Mouse (Mus musculus) CH12.LX (cell line): ENCODE data around the gene Plcb3.

Source experiments
- CHD1 ChIP-seq: IDR thresholded peaks from 2 replicates; pipeline ENCODE4 v1.6.1; 2012; ENCODE audit warnings: low read depth, low read length, improper control_type of control experiment, inconsistent platforms
- CTCF ChIP-seq, 2 experiments: IDR thresholded peaks in 1 of 2; conservative IDR thresholded peaks in 1 of 2; 2 replicates each; pipeline ENCODE4 v1.5.1; 2011 to 2012; ENCODE audit warnings: low read depth in 2 of 2, low read length in 2 of 2, improper control_type of control experiment in 1 of 2, inconsistent platforms in 1 of 2, mild to moderate bottlenecking in 1 of 2, moderate library complexity in 1 of 2
- ELF1 ChIP-seq: IDR thresholded peaks from 2 replicates; pipeline ENCODE4 v1.6.1; 2014; ENCODE audit warnings: low read depth, mild to moderate bottlenecking, inconsistent platforms, low read length, improper control_type of control experiment
- EP300 ChIP-seq: IDR thresholded peaks from 2 replicates; pipeline ENCODE4 v1.6.1; 2011; ENCODE audit warnings: low read length, improper control_type of control experiment
- HCFC1 ChIP-seq: IDR thresholded peaks from 2 replicates; pipeline ENCODE4 v1.6.1; 2012; ENCODE audit warnings: low read depth, mild to moderate bottlenecking, inconsistent platforms, low read length, improper control_type of control experiment
- JUND ChIP-seq: conservative IDR thresholded peaks from 2 replicates; pipeline ENCODE4 v1.6.1; 2011; ENCODE audit warnings: low read depth, low read length, improper control_type of control experiment
- KAT2A ChIP-seq: IDR thresholded peaks from 2 replicates; pipeline ENCODE4 v1.6.1; 2012; ENCODE audit warnings: low read length, improper control_type of control experiment, inconsistent platforms; ENCODE audit not compliant: insufficient replicate concordance
- MAFK ChIP-seq: IDR thresholded peaks from 2 replicates; pipeline ENCODE4 v1.6.1; 2011; ENCODE audit warnings: low read length, improper control_type of control experiment; ENCODE audit not compliant: insufficient replicate concordance
- NELFE ChIP-seq: IDR thresholded peaks from 2 replicates; pipeline ENCODE4 v1.6.1; 2011; ENCODE audit warnings: low read depth, low read length, improper control_type of control experiment
- POLR2A ChIP-seq: IDR thresholded peaks from 2 replicates; pipeline ENCODE4 v1.6.1; 2011; ENCODE audit warnings: low read depth, mild to moderate bottlenecking, improper control_type of control experiment, low read length
- POLR2AphosphoS2 ChIP-seq: IDR thresholded peaks from 2 replicates; pipeline ENCODE4 v1.6.1; 2011; ENCODE audit warnings: low read depth, low read length, improper control_type of control experiment
- SMC3 ChIP-seq: IDR thresholded peaks from 2 replicates; pipeline ENCODE4 v1.6.1; 2011; ENCODE audit warnings: low read depth, low read length, improper control_type of control experiment
- TCF12 ChIP-seq: IDR thresholded peaks from 2 replicates; pipeline ENCODE4 v1.6.1; 2014; ENCODE audit warnings: low read depth, mild to moderate bottlenecking, inconsistent platforms, low read length, improper control_type of control experiment
- ZNF384 ChIP-seq: IDR thresholded peaks from 2 replicates; pipeline ENCODE4 v1.6.1; 2012; ENCODE audit warnings: low read depth, low read length, improper control_type of control experiment, inconsistent platforms

DNA sequence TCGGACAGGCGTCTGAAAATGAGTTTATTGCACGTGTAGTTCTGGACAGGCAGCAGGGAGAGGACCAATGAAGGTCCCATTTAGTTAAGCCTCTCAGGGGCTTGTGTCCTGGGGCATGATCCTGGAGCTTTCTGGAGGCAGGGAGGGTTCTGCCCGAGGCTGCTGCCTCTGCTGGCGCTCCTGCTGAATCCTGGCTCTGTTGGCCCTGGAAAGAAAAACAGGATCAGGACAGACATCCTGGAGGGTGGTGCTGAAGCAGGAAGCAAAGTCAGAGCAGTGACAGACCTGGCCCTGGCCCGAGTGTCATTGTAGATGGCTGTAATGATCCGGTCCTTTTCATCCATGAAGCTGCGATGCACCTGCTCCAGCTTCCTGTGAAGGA is 11.6 kb upstream of the Plcb3 start:
- no peak for TF ChIP-seq EP300
- TF ChIP-seq ZNF384 = no peak
- TF ChIP-seq HCFC1 = no peak
- TF ChIP-seq CTCF (conservative IDR thresholded peaks at IDR 0.05 in 1 of 2, IDR thresholded peaks at IDR 0.05 in 1 of 2; ENCODE audit: low read depth in 2 of 2, low read length in 2 of 2) = no peak
- no peak for TF ChIP-seq CHD1
- TF ChIP-seq MAFK = no peak
- TF ChIP-seq JUND = no peak
- no peak for TF ChIP-seq KAT2A
- no peak for TF ChIP-seq ELF1
- no peak for TF ChIP-seq SMC3
- no peak for TF ChIP-seq TCF12
- TF ChIP-seq POLR2A = no peak
- no peak for TF ChIP-seq POLR2AphosphoS2
- TF ChIP-seq NELFE = no peak
